Mouse (Mus musculus) layer of hippocampus, postnatal 14 days (tissue): ENCODE measurements around the gene Oxct2a. TPM values are rescaled to one million over a fixed set of nuclear protein-coding genes. Genes with fewer than 3 reads are reported as not detected.
"Not testable (repeated sequence)": the region's sequence is repeated elsewhere in the genome, so short reads cannot be mapped to it uniquely, and the experiment has no call there.

Source experiments
- DNase-seq, 2 experiments: peaks; one replicate each; pipeline ENCODE4 v3.0.0; 2021 to 2022; ENCODE audit warnings: low spot score in 2 of 2, mixed read lengths in 1 of 2
- total RNA-seq, 2 experiments: library from RNA; stranded (reverse); gene quantifications; 2 replicates each; pipeline ENCODE4 v1.2.3; 2021

Gene Oxct2a
- total RNA-seq, 2 experiments from 2014 or later = 0.18 TPM; not detected in 1

DNA sequence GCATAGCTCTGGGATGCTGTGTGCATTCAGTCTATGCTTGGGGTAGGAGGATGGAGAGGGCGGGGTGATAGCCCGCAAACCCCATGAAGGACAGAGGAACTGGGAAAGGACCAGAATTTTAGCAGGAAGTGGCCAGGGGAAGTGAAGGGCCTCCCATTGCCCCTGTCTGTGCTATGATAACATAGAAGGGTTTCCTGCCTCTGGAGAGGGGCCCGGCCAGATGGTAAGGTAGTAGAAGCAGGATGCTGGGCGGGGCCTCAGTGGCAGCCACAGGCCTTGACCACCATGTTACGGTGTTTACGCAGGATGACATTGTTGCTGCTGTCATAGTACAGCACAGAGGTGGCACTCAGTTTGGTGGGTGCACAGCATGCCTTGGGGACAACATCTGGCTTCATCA is 10.4 kb downstream of the Oxct2a start:
- DNase-seq = no peak

GRCm38 (mm10) chr4:123311845-123312244 is 11.6 kb downstream of the Oxct2a start:
- DNase-seq = no peak

- no peak for DNase-seq
Measured at GRCm38 (mm10) chr4:123308292-123308691, 15.1 kb downstream of the Oxct2a start.

- DNase-seq = peak in 1 of 2 experiments; percentile 39
Measured at GRCm38 (mm10) chr4:123306999-123307398, 16.4 kb downstream of the Oxct2a start.

DNA sequence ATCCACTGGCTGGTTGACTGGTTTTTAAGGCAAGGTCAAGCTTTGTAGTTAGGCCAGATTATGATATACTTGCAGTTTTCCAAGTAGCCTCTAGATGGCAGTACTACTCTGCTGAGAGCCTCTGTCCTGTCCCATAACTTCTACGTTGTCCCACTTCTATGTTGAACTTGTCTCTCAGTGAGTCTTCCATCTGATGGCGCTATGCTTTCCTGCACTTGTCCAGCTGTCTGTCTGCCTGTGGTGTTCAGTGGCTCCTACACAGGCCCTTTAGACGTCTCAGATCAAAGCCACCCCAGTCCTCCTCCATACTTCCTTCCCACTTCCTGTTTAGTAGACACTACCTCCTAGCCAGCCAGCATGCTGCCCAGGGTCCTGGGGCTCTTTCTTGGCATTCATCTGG is 17.6 kb downstream of the Oxct2a start:
- peak; percentile 18 to 52 for DNase-seq

- no peak for DNase-seq
Measured at GRCm38 (mm10) chr4:123298980-123299670, 24.3 kb downstream of the Oxct2a start.

DNA sequence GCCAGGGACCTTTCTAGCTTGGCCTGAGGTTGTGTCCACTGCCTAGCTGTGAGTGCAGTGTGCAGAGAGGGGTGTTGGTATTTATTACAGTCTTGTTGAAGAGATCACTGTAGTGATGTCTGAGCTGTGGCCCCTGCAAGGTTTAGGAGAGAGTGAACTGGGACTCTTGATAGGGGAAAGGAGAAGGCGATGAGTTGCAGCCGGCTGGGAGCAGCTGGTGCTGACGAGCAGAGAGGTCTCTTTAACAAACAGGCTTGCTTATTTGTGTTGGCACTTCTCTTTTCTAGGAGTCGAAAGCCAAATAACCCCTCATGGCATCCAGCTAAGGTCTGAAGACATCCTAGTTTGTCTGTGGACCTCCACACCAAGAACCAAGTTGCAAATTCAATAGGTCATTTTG is 25.2 kb downstream of the Oxct2a start:
- DNase-seq = no peak

DNA sequence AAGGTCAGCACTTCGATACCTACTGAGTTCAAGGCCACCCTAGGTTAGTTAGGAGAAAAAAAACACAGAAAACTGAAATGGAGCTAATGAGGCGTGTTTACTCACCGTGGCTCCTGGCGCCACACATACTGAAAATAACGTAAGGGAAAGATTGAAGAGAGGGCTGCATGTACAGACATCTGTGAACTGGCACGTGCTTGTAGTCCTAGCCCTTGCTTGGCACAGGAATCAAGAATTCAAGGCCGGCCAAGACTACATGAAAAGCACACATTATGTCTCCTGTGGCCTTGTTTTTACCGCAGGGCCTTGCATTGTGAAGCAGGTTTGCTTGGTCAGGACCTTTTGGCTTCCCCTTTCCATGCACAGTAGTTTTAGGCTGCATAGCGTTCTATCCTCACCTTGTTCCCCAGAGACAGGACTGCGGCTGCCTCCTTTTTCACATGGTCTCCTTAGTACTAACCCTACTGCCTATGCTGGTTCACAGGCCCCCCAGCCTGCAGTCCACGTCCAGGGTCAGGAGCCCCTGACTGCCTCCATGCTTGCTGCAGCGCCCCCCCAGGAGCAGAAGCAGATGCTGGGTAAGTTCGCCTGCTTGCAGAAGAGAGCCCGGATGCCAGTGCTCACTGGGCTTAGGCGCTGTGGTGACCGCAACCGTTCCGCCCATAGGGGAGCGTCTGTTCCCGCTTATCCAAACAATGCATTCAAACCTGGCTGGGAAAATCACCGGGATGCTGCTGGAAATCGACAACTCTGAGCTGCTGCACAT is 26.1 kb downstream of the Oxct2a start:
- DNase-seq = no peak

DNA sequence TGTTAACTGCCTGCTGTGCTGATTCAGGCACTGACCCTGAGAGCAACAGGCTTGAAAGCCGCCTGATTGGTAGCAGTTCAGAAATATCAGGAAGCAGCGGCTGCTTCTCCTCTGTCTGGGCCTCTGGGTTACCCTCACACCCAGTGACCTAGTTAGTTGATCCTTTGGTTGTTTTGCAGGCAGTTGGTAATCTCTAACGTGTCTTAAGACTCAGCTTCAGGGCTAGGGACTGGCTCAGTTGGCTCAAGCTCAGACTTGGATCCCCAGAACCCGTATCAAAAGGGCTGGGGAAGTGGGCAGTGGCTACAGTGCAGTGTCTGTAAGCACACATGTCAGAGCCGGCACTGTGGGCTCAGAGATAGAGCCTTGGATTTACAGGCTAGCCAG is 27.3 kb downstream of the Oxct2a start:
- no peak for DNase-seq

GRCm38 (mm10) chr4:123295516-123296147 is 27.8 kb downstream of the Oxct2a start:
- no peak for DNase-seq

- not testable (repeated sequence) for DNase-seq
Measured at GRCm38 (mm10) chr4:123295026-123295425, 28.4 kb downstream of the Oxct2a start.

- no peak for DNase-seq
Measured at GRCm38 (mm10) chr4:123293661-123294443, 29.6 kb downstream of the Oxct2a start.

DNA sequence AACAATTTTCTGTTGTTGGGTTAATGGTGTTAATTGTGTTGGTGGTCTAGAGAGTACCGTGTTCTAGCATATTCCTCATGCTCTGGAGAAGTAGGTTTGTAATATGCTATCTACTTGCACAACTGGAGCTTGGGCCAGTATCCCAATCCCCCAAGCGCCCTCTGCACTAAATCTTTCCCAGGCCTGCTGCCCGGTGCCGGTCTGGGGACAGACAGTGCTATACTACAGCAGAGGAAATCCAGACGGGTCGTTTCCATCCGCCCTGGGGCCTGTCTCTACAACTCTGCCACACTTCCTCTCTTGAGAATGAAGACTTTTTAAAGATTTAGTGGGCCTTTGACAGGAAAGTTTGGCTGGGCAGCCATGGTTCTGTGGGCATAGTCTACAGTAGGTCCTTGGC is 30.4 kb downstream of the Oxct2a start:
- no peak for DNase-seq

GRCm38 (mm10) chr4:123292390-123292789 is 31.0 kb downstream of the Oxct2a start:
- DNase-seq = no peak

DNA sequence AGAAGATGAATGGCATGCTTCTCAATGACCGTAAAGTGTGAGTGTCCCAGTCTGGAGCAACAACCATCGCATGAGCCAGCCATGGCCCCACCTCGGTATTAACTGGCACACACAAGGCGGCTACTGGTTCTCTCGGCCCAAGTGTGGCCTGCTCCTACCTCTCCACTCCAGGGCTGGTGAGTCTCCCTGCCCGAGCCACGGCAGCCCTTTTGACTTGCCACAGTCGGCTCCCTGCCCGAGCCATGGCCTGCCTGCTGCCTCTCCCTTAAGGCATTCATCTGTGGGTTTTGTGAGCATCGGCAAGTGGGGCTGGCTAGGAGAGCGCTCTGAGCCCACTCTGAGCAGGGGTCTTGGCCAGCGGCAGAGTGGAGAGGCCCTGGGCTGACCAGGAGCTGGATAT is 34.4 kb downstream of the Oxct2a start:
- no peak for DNase-seq

DNA sequence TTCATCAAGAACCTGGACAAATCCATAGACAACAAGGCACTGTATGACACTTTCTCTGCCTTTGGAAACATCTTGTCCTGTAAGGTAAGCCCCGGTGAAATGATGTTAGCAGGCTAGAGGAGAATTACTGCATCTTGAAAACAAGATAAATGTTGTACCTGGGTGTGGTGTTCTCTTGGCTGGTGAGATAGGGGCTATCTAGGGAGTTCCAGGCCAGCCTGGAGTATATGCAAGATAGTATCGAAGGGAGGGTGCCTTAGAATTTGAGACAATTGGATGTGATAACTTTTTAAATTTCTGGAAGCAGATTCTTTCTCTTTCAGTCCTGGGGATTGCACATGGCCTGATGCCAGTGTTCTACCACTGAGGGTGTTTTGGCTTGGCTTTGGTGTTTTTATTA is 36.6 kb downstream of the Oxct2a start:
- DNase-seq = no peak

- no peak for DNase-seq
Measured at GRCm38 (mm10) chr4:123284731-123285624, 38.5 kb downstream of the Oxct2a start.

DNA sequence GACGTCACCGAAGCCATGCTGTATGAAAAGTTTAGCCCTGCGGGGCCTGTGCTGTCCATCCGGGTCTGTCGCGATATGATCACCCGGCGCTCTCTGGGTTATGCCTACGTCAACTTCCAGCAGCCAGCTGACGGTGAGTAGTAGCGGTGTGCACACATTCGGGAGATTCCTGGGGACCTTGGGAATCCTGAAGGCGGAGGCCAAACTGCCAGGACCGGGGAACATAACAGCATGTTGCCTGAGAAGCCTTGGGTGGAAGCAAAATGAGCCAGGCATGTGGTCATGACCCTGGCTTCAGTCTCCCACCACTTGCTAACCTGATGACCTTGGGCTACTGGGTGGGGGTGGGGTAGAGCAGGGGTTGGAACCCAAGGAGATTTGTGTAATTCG is 39.8 kb downstream of the Oxct2a start:
- DNase-seq = not testable (repeated sequence)

- DNase-seq = peak in 1 of 2 experiments; percentile 25
Measured at GRCm38 (mm10) chr4:123282915-123283674, 40.3 kb downstream of the Oxct2a start.

DNA sequence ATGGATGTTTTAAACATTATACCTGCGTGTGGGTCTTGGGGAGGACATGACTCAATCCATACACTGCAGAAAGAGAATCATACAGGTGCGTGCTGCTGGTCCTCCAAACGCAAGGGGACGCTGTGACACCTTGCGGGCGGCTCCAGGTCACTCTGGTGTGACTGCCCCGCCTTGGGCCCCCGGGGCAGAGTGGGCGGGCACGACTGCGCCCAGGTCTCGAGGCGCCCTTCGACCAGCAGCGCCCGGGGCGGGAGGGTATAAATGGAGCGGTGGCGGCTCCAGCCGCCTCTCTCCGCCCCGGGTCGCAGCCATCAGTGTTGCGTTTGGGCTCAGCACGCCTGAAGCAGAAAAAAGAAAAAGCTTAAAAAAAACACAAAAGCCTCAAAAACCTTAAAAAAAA is 40.9 kb downstream of the Oxct2a start:
- peak; percentile 77 to 85 for DNase-seq
